Mouse (Mus musculus) forebrain, embryonic 15.5 days (tissue): ENCODE results near the gene Hk2. TPM values are rescaled to one million over a fixed set of nuclear protein-coding genes. Genes with fewer than 3 reads are reported as not detected.
"Not testable (repeated sequence)": the region's sequence is repeated elsewhere in the genome, so short reads cannot be mapped to it uniquely, and the experiment has no call there.

Experiments used
- ATAC-seq: fragments of 200-750 bp; cut with Nextera tagmentation; replicated peaks from 2 replicates; pipeline ENCODE4 v1.8.0; 2017; ENCODE audit warnings: mild to moderate bottlenecking, moderate TSS enrichment, moderate library complexity
- H3K27ac ChIP-seq: fragments of 300-500 bp; sonication (generic); replicated peaks from 2 replicates; pipeline ENCODE4 v1.5.1; 2015; ENCODE audit warnings: mild to moderate bottlenecking, inconsistent platforms
- H3K27me3 ChIP-seq: fragments of 300-500 bp; sonication (generic); 2 replicates; pipeline ENCODE4 v1.6.1; 2015; ENCODE audit warnings: inconsistent platforms
- H3K36me3 ChIP-seq: fragments of 300-500 bp; sonication (generic); 2 replicates; pipeline ENCODE4 v1.6.1; 2015; ENCODE audit warnings: mild to moderate bottlenecking, inconsistent platforms
- H3K4me1 ChIP-seq: fragments of 300-500 bp; sonication (generic); 2 replicates; pipeline ENCODE4 v1.6.1; 2015; ENCODE audit warnings: inconsistent platforms
- H3K4me2 ChIP-seq: fragments of 300-500 bp; sonication (generic); replicated peaks from 2 replicates; pipeline ENCODE4 v1.6.1; 2015; ENCODE audit warnings: mild to moderate bottlenecking, inconsistent platforms
- H3K4me3 ChIP-seq: fragments of 300-500 bp; sonication (generic); 2 replicates; pipeline ENCODE4 v1.5.1; 2015; ENCODE audit warnings: mild to moderate bottlenecking, inconsistent platforms
- H3K9ac ChIP-seq: fragments of 300-500 bp; sonication (generic); replicated peaks from 2 replicates; pipeline ENCODE4 v1.6.1; 2015; ENCODE audit warnings: mild to moderate bottlenecking, inconsistent platforms
- H3K9me3 ChIP-seq: fragments of 300-500 bp; sonication (generic); 2 replicates; pipeline ENCODE4 v1.6.1; 2016; ENCODE audit warnings: inconsistent platforms
- WGBS: fragments of 180-500 bp; shearing (Covaris S2); methylation state at CpG from one replicate; pipeline ENCODE4 v1.1.7; 2015; ENCODE audit warnings: mixed read lengths; 5-methylcytosine and 5-hydroxymethylcytosine counted together
- polyA plus RNA-seq: library from polyadenylated mRNA; unstranded; fragments of >200 nt; fragmentation: Nextera tagmentation; extraction: Ambion mirVana; gene quantifications from 2 replicates; pipeline ENCODE4 v1.2.1, GENCODE M21; 2015

Gene Hk2
- polyA plus RNA-seq, 1 experiment from 2014 or later = 5.3 TPM

GRCm38 (mm10) chr6:82703710-82704109 is 70.5 kb downstream of the Hk2 start:
- Histone ChIP-seq H3K27me3 (no peaks in the 10 kb centered on the region), H3K9me3 (no peaks in the 10 kb centered on the region), H3K27ac (no peak overlapping the region), H3K4me3 (no peak overlapping the region), H3K9ac (no peak overlapping the region), H3K36me3 (no peaks in the 10 kb centered on the region), H3K4me1 (no peaks in the 10 kb centered on the region), H3K4me2 (no peak overlapping the region)
- 88% methylated on average over 3 of the region's 3 CpGs for WGBS
- no peak for ATAC-seq

GRCm38 (mm10) chr6:82702593-82703017 is 71.6 kb downstream of the Hk2 start:
- Histone ChIP-seq H3K4me3 (no peak overlapping the region), H3K9ac (no peak overlapping the region), H3K27ac (no peak overlapping the region), H3K36me3 (no peaks in the 10 kb centered on the region), H3K27me3 (no peaks in the 10 kb centered on the region), H3K4me2 (no peak overlapping the region), H3K4me1 (no peaks in the 10 kb centered on the region), H3K9me3 (no peaks in the 10 kb centered on the region)
- 31% methylated on average over 16 of the region's 16 CpGs for WGBS
- ATAC-seq = peak; percentile 90

- Histone ChIP-seq H3K4me3 (no peak overlapping the region), H3K9me3 (no peaks in the 10 kb centered on the region), H3K4me1 (no peaks in the 10 kb centered on the region)
Measured at GRCm38 (mm10) chr6:82701296-82701695, 73.0 kb downstream of the Hk2 start.

GRCm38 (mm10) chr6:82699831-82700230 is 74.4 kb downstream of the Hk2 start:
- Histone ChIP-seq H3K27ac (no peak overlapping the region), H3K9ac (no peak overlapping the region), H3K9me3 (no peaks in the 10 kb centered on the region), H3K4me2 (no peak overlapping the region), H3K27me3 (no peaks in the 10 kb centered on the region), H3K36me3 (no peaks in the 10 kb centered on the region), H3K4me1 (no peaks in the 10 kb centered on the region), H3K4me3 (no peak overlapping the region)
- 17% methylated on average over 5 of the region's 5 CpGs for WGBS
- ATAC-seq = no peak

More at GRCm38 (mm10) chr6:82701296-82701695, 73.0 kb downstream of the Hk2 start:
- ATAC-seq = no peak
- Histone ChIP-seq H3K9ac (no peak overlapping the region), H3K27me3 (no peaks in the 10 kb centered on the region), H3K36me3 (no peaks in the 10 kb centered on the region), H3K4me2 (no peak overlapping the region), H3K27ac (no peak overlapping the region)
- WGBS = 75% methylated on average over 6 of the region's 6 CpGs

DNA sequence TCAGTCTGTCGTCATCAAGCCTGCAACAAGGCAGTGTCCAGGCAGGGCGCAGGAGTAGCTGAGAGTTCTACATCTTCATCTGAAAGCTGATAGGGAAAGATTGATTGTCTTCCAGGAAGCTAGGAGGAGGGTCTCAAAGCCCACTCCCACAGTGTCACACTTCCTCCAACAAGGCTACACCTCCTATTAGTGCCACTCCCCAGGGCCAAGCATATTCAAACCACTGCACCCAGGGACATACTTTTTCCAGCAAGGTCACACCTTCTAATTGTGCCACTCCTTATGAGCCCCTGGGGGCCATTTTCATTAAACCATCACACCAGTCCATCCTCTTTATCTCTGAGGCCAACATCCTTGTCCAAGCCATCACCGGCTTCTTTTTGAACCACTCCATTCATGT is 77.5 kb downstream of the Hk2 start:
- Histone ChIP-seq H3K27me3 (no peaks in the 10 kb centered on the region), H3K9me3 (no peaks in the 10 kb centered on the region), H3K4me2 (no peak overlapping the region), H3K36me3 (no peaks in the 10 kb centered on the region), H3K4me3 (no peak overlapping the region), H3K9ac (no peak overlapping the region), H3K4me1 (no peaks in the 10 kb centered on the region), H3K27ac (no peak overlapping the region)
- ATAC-seq = no peak
- WGBS = 96% methylated on average over 3 of the region's 3 CpGs

- no peaks in the 10 kb centered on the region for H3K4me1 ChIP-seq
- H3K9me3 ChIP-seq = no peaks in the 10 kb centered on the region
- H3K36me3 ChIP-seq = no peaks in the 10 kb centered on the region
- no peak overlapping the region for H3K4me3 ChIP-seq
- H3K27ac ChIP-seq = no peak overlapping the region
- 42% methylated on average over 13 of the region's 13 CpGs for WGBS
- H3K4me2 ChIP-seq = no peak overlapping the region
- H3K9ac ChIP-seq = no peak overlapping the region
- H3K27me3 ChIP-seq = no peaks in the 10 kb centered on the region
- no peak for ATAC-seq
Measured at GRCm38 (mm10) chr6:82694668-82695067, 79.6 kb downstream of the Hk2 start.

DNA sequence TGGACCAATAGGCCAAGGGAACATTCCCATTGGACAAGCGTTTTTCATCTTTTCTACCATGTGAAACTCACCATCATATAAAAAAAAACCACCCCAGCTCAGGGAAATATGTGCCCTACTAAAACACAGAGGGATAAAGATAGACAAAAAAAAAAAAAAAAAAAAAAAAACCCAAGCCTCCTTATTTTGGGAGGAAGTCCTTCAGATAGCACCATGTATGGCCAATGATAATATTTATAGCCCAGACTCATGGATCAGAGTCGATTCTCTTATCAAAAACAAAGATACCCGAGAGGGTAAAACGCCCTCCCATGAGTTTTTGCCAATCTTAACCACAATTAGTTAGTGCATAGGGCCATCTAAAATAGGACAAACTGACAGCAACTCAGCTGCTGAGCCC is 84.8 kb downstream of the Hk2 start:
- Histone ChIP-seq H3K27ac (no peak overlapping the region), H3K4me2 (no peak overlapping the region), H3K4me1 (no peaks in the 10 kb centered on the region), H3K4me3 (no peak overlapping the region), H3K36me3 (no peaks in the 10 kb centered on the region), H3K27me3 (no peaks in the 10 kb centered on the region), H3K9me3 (no peaks in the 10 kb centered on the region), H3K9ac (no peak overlapping the region)
- no peak for ATAC-seq
- WGBS = 85% methylated on average over 4 of the region's 4 CpGs

GRCm38 (mm10) chr6:82688586-82688985 is 85.7 kb downstream of the Hk2 start:
- 40% methylated on average over 5 of the region's 5 CpGs for WGBS
- not testable (repeated sequence) for H3K36me3 ChIP-seq, H3K4me1 ChIP-seq, H3K9me3 ChIP-seq, ATAC-seq, H3K4me2 ChIP-seq, H3K27me3 ChIP-seq, H3K4me3 ChIP-seq, H3K9ac ChIP-seq, H3K27ac ChIP-seq

DNA sequence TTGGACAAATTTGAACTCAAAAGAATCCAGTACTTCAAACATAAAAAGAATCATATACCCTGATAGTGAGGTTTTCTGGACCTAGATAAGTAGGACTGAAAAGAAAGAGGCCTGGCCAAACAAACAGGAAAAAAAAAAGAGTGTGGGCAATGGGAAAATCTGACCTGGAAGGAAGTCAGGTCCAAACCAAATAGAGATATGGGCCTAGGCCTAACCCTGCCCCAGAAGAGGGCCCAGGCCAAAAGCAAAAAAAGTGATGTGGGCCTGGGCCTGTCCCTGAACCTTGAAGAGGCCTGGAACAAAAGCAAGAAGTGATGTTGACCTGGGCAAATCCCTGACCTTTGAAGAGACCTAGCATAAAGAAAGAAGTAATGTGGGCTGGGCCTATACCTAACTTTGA is 90.1 kb downstream of the Hk2 start:
- no peaks in the 10 kb centered on the region for H3K36me3 ChIP-seq
- no peak overlapping the region for H3K9ac ChIP-seq
- ATAC-seq = no peak
- no peak overlapping the region for H3K4me3 ChIP-seq
- H3K4me1 ChIP-seq = no peaks in the 10 kb centered on the region
- no peaks in the 10 kb centered on the region for H3K27me3 ChIP-seq
- no peak overlapping the region for H3K27ac ChIP-seq
- no peak overlapping the region for H3K4me2 ChIP-seq
- H3K9me3 ChIP-seq = no peaks in the 10 kb centered on the region

GRCm38 (mm10) chr6:82679286-82679685 is 95.0 kb downstream of the Hk2 start:
- H3K9me3 ChIP-seq, H3K27me3 ChIP-seq, H3K27ac ChIP-seq, H3K4me3 ChIP-seq, H3K36me3 ChIP-seq, H3K4me2 ChIP-seq, H3K9ac ChIP-seq, H3K4me1 ChIP-seq, ATAC-seq: not testable (repeated sequence)
- WGBS = 80% methylated on average over 2 of the region's 2 CpGs

GRCm38 (mm10) chr6:82677629-82678028 is 96.6 kb downstream of the Hk2 start:
- H3K27ac ChIP-seq, H3K9ac ChIP-seq, H3K27me3 ChIP-seq, H3K9me3 ChIP-seq, ATAC-seq, H3K36me3 ChIP-seq, H3K4me2 ChIP-seq, H3K4me3 ChIP-seq, H3K4me1 ChIP-seq: not testable (repeated sequence)
- WGBS = 71% methylated on average over 3 of the region's 3 CpGs
